ENCODE assay signal across 9 mouse cellular contexts in genomic region chr9:85596959-85597358, GRCm38 (mm10).
DNase-seq lines count a peak whose midpoint lies in the region; ATAC-seq and TF ChIP-seq lines count a peak whose summit lies in the region.
"Had no signal": no experiment of that assay in that cellular context is flagged by ENCODE, and none has a peak within 500 bp of the region (broad histone marks: within the 10 kb centered on the region; RNA-seq: fewer than 3 reads in every experiment).

No protein-coding gene starts in this region.

- H3K27ac ChIP-seq in liver, embryonic 11.5 days (ENCODE audit: low read depth, low read length), result no peak overlapping the region
- H3K27ac ChIP-seq in embryonic facial prominence, embryonic 11.5 days (replicated peaks; ENCODE audit: low read depth, low read length), result no peak overlapping the region
- H3K27ac ChIP-seq in stomach, postnatal 0 days (replicated peaks), result no peak overlapping the region
- H3K27ac ChIP-seq in forebrain, embryonic 16.5 days (ENCODE audit: low read length), result no peak overlapping the region
- H3K27ac ChIP-seq: limb, embryonic 13.5 days had no signal

- CTCF ChIA-PET in Patski (lab: Charles Lee), result interaction anchor here (0.9 kb wide), 1 partner anchor 20 kb away, joined by 3 read pairs; no protein-coding TSS in a partner anchor

- no peaks in the 10 kb centered on the region for H3K4me1 ChIP-seq in liver, embryonic 11.5 days (replicated peaks; ENCODE audit: control insufficient read depth, insufficient read depth, low read length)
- H3K4me1 ChIP-seq in embryonic facial prominence, embryonic 11.5 days (ENCODE audit: control insufficient read depth, insufficient read depth, low read length), result no peaks in the 10 kb centered on the region
- no peaks in the 10 kb centered on the region for H3K4me1 ChIP-seq in stomach, postnatal 0 days (replicated peaks; ENCODE audit: control insufficient read depth, insufficient read depth)
- H3K4me1 ChIP-seq in forebrain, embryonic 16.5 days (replicated peaks; ENCODE audit: control insufficient read depth, insufficient read depth, low read length), result no peaks in the 10 kb centered on the region
- H3K4me1 ChIP-seq: limb, embryonic 13.5 days had no signal

- H3K36me3 ChIP-seq in liver, embryonic 11.5 days (ENCODE audit: control insufficient read depth, insufficient read depth, low read length), result no peaks in the 10 kb centered on the region
- H3K36me3 ChIP-seq in embryonic facial prominence, embryonic 11.5 days (replicated peaks; ENCODE audit: control insufficient read depth, insufficient read depth, low read depth, low read length), result no peaks in the 10 kb centered on the region
- H3K36me3 ChIP-seq in stomach, postnatal 0 days (ENCODE audit: control insufficient read depth, insufficient read depth, low read length), result no peaks in the 10 kb centered on the region
- no peaks in the 10 kb centered on the region for H3K36me3 ChIP-seq in forebrain, embryonic 16.5 days (ENCODE audit: control insufficient read depth, insufficient read depth)
- H3K36me3 ChIP-seq: limb, embryonic 13.5 days had no signal

- in situ Hi-C loops in Patski (cut with MboI; ENCODE audit: low pct_unique_long_range_greater_than_20kb), result loop anchor here (25.0 kb wide), 2 partner anchors 1135 to 1635 kb away; no protein-coding TSS in a partner anchor

- no peak for ATAC-seq in liver, embryonic 11.5 days (replicated peaks; ENCODE audit: low FRiP score)
- ATAC-seq in Patski, result no peak
- no peak for ATAC-seq in embryonic facial prominence, embryonic 11.5 days (replicated peaks; ENCODE audit: insufficient number of reproducible peaks, low FRiP score, low TSS enrichment, low read depth)
- no peak for ATAC-seq in stomach, postnatal 0 days (ENCODE audit: low FRiP score, low TSS enrichment)
- no peak for ATAC-seq in forebrain, embryonic 16.5 days

- DNase-seq in cerebellum, postnatal 14 days, result peak; percentile 28 to 58
- DNase-seq in cerebellum, adult 9-10 months, result no peak
- DNase-seq in liver, result peak; percentile 26
- DNase-seq in liver, embryonic 11.5 days (ENCODE audit: low spot score), result no peak
- no peak for DNase-seq in Patski (ENCODE audit: low read depth, low spot score)
- peak; percentile 24 for DNase-seq in embryonic facial prominence, embryonic 11.5 days (ENCODE audit: low spot score)
- peak; percentile 19 for DNase-seq in stomach, postnatal 0 days (ENCODE audit: low spot score)

- H3K9ac ChIP-seq in liver, embryonic 11.5 days (ENCODE audit: low read depth, low read length), result no peak overlapping the region
- H3K9ac ChIP-seq in embryonic facial prominence, embryonic 11.5 days (replicated peaks; ENCODE audit: low read length), result no peak overlapping the region
- H3K9ac ChIP-seq in stomach, postnatal 0 days (ENCODE audit: low read length), result no peak overlapping the region
- no peak overlapping the region for H3K9ac ChIP-seq in forebrain, embryonic 16.5 days (replicated peaks; ENCODE audit: low read depth, low read length)
- H3K9ac ChIP-seq: limb, embryonic 13.5 days had no signal

- H3K27me3 ChIP-seq in liver, embryonic 11.5 days (replicated peaks; ENCODE audit: control insufficient read depth, insufficient read depth, low read length), result no peaks in the 10 kb centered on the region
- H3K27me3 ChIP-seq in Patski, result no peaks in the 10 kb centered on the region
- no peaks in the 10 kb centered on the region for H3K27me3 ChIP-seq in embryonic facial prominence, embryonic 11.5 days (ENCODE audit: control insufficient read depth, insufficient read depth, low read length)
- no peaks in the 10 kb centered on the region for H3K27me3 ChIP-seq in stomach, postnatal 0 days (ENCODE audit: control insufficient read depth, insufficient read depth, low read length)
- 0 out of 2 replicates have a peak, but pooled peaks cover 2% of the 10 kb centered on the region for H3K27me3 ChIP-seq in forebrain, embryonic 16.5 days (replicated peaks; ENCODE audit: control insufficient read depth, insufficient read depth, low read length)
- H3K27me3 ChIP-seq: limb, embryonic 13.5 days had no signal

- H3K9me3 ChIP-seq in liver, embryonic 11.5 days (ENCODE audit: control insufficient read depth, low read length), result no peaks in the 10 kb centered on the region
- no peaks in the 10 kb centered on the region for H3K9me3 ChIP-seq in embryonic facial prominence, embryonic 11.5 days (replicated peaks; ENCODE audit: control insufficient read depth, low read length)
- H3K9me3 ChIP-seq in stomach, postnatal 0 days (ENCODE audit: control insufficient read depth, low read length), result no peaks in the 10 kb centered on the region
- H3K9me3 ChIP-seq in forebrain, embryonic 16.5 days (ENCODE audit: control insufficient read depth, low read length), result no peaks in the 10 kb centered on the region
- H3K9me3 ChIP-seq: limb, embryonic 13.5 days had no signal

- WGBS in liver, embryonic 11.5 days, result 37% methylated on average over 2 of the region's 2 CpGs
- WGBS in embryonic facial prominence, embryonic 11.5 days, result 40% methylated on average over 2 of the region's 2 CpGs
- WGBS in stomach, postnatal 0 days, result 46% methylated on average over 2 of the region's 2 CpGs
- WGBS in forebrain, embryonic 16.5 days, result 44% methylated on average over 2 of the region's 2 CpGs

- no peak overlapping the region for H3K4me3 ChIP-seq in liver, embryonic 11.5 days (ENCODE audit: low read depth, low read length)
- H3K4me3 ChIP-seq in embryonic facial prominence, embryonic 11.5 days (ENCODE audit: low read depth, low read length), result no peak overlapping the region
- H3K4me3 ChIP-seq in stomach, postnatal 0 days (ENCODE audit: low read depth, low read length), result no peak overlapping the region
- H3K4me3 ChIP-seq in forebrain, embryonic 16.5 days (replicated peaks; ENCODE audit: low read length), result no peak overlapping the region
- H3K4me3 ChIP-seq: limb, embryonic 13.5 days had no signal

- no peak for TF ChIP-seq EP300 in stomach, postnatal 0 days (optimal IDR thresholded peaks at IDR 0.05)

- POLR2A ChIA-PET in Patski (lab: Charles Lee), result no interaction called here

- H3K4me2 ChIP-seq in liver, embryonic 11.5 days, result no peak overlapping the region
- no peak overlapping the region for H3K4me2 ChIP-seq in embryonic facial prominence, embryonic 11.5 days (ENCODE audit: low read depth, low read length)
- no peak overlapping the region for H3K4me2 ChIP-seq in stomach, postnatal 0 days (replicated peaks; ENCODE audit: low read depth)
- no peak overlapping the region for H3K4me2 ChIP-seq in forebrain, embryonic 16.5 days (ENCODE audit: low read length)
- H3K4me2 ChIP-seq: limb, embryonic 13.5 days had no signal

- peak; percentile 41 for TF ChIP-seq CTCF in Patski (IDR thresholded peaks at IDR 0.05)
- peak; percentile 64 for TF ChIP-seq CTCF in stomach, postnatal 0 days (IDR thresholded peaks at IDR 0.05; ENCODE audit: low read depth)

Comparison
In these comparisons a context has a peak if more than half of its experiments do, and no peak if none do; other contexts are left out.
1. DNase-seq: peak in cerebellum, postnatal 14 days (2 of 2), liver (single experiment), embryonic facial prominence, embryonic 11.5 days (single experiment) and stomach, postnatal 0 days (single experiment); none in cerebellum, adult 9-10 months (single experiment), liver, embryonic 11.5 days (single experiment) and Patski (single experiment).